Mouse (Mus musculus) heart, postnatal 0 days (tissue): Measurements from ENCODE around the gene Olfr1028. TPM values are rescaled to one million over a fixed set of nuclear protein-coding genes. Genes with fewer than 3 reads are reported as not detected.

Experiments used
- ATAC-seq: fragments of 200-750 bp; cut with Nextera tagmentation; 2 replicates; pipeline ENCODE4 v1.8.0; 2017; ENCODE audit warnings: low read depth, moderate number of reproducible peaks, moderate library complexity; ENCODE audit not compliant: insufficient read depth
- DNase-seq: peaks from one replicate; pipeline ENCODE4 v3.0.0-alpha.2; 2016; ENCODE audit warnings: low spot score
- H3K27ac ChIP-seq: fragments of 300-500 bp; sonication (generic); 2 replicates; pipeline ENCODE4 v1.5.1; 2014; ENCODE audit warnings: low read depth, mild to moderate bottlenecking
- H3K27me3 ChIP-seq: fragments of 300-500 bp; sonication (generic); 2 replicates; pipeline ENCODE4 v1.6.1; 2014; ENCODE audit warnings: low read length, mixed read lengths; ENCODE audit not compliant: control insufficient read depth, insufficient read depth
- H3K36me3 ChIP-seq: fragments of 300-500 bp; sonication (generic); replicated peaks from 2 replicates; pipeline ENCODE4 v1.6.1; 2014; ENCODE audit warnings: low read length, mixed read lengths; ENCODE audit not compliant: control insufficient read depth, insufficient read depth
- H3K4me1 ChIP-seq: fragments of 300-500 bp; sonication (generic); 2 replicates; pipeline ENCODE4 v1.6.1; 2014; ENCODE audit warnings: antibody characterized with exemption; ENCODE audit not compliant: control insufficient read depth, insufficient read depth
- H3K4me2 ChIP-seq: fragments of 300-500 bp; sonication (generic); 2 replicates; pipeline ENCODE4 v1.6.1; 2014; ENCODE audit warnings: low read depth, mild to moderate bottlenecking, low read length, moderate library complexity
- H3K4me3 ChIP-seq: fragments of 300-500 bp; sonication (generic); 2 replicates; pipeline ENCODE4 v1.5.1; 2014; ENCODE audit warnings: low read depth, low read length
- H3K9ac ChIP-seq: fragments of 300-500 bp; sonication (generic); replicated peaks from 2 replicates; pipeline ENCODE4 v1.6.1; 2014; ENCODE audit warnings: low read depth, low read length, mixed read lengths
- H3K9me3 ChIP-seq: fragments of 300-500 bp; sonication (generic); replicated peaks from 2 replicates; pipeline ENCODE4 v1.6.1; 2016; ENCODE audit warnings: low read length; ENCODE audit not compliant: control insufficient read depth
- CTCF ChIP-seq: IDR thresholded peaks from 2 replicates; pipeline ENCODE4 v1.5.1; 2016; ENCODE audit warnings: antibody characterized with exemption, control low read depth, low read depth
- EP300 ChIP-seq: IDR thresholded peaks from 2 replicates; pipeline ENCODE4 v1.6.1; 2016; ENCODE audit warnings: antibody characterized with exemption, low read depth
- WGBS: fragments of 180-500 bp; shearing (Covaris S2); extraction: QIAGEN DNeasy Blood & Tissue Kit; methylation state at CpG from one replicate; pipeline ENCODE4 v1.1.7; 2014; 5-methylcytosine and 5-hydroxymethylcytosine counted together
- polyA plus RNA-seq: library from polyadenylated mRNA; unstranded; fragments of >200 nt; fragmentation: Nextera tagmentation; extraction: Ambion mirVana; gene quantifications from 2 replicates; pipeline ENCODE4 v1.2.1, GENCODE M21; 2015
- total RNA-seq: library from RNA; depleted of rRNA; stranded (reverse); fragments of >200 nt; gene quantifications from 2 replicates; pipeline ENCODE4 v1.2.3, GENCODE M21; 2014; ENCODE audit warnings: low replicate concordance; rRNA removed

The Olfr1028 gene
- total and polyA plus RNA-seq, 2 experiments from 2014 or later: not detected

GRCm38 (mm10) chr2:85978976-85979375 lies 28.7 kb downstream of the Olfr1028 start, which contains the start of gene Olfr1030:
TSS of gene Olfr1030 (plus strand) at chr2:85979276.
- no peak within 1 kb of the TSS for H3K27ac ChIP-seq
- 38% methylated on average over 1 of the region's 1 CpGs for WGBS
- no peak for TF ChIP-seq EP300
- no peak for TF ChIP-seq CTCF
- no peak for DNase-seq
- ATAC-seq: no peak
- no peak within 1 kb of the TSS for H3K4me3 ChIP-seq
- no peaks in the 10 kb centered on the region for H3K9me3 ChIP-seq
- no peak within 1 kb of the TSS for H3K9ac ChIP-seq
- H3K36me3 ChIP-seq: no peaks in the 10 kb centered on the region
- no peaks in the 10 kb centered on the region for H3K4me1 ChIP-seq
- no peak within 1 kb of the TSS for H3K4me2 ChIP-seq
- H3K27me3 ChIP-seq: no peaks in the 10 kb centered on the region

- Histone ChIP-seq H3K27ac (no peak within 1 kb of the TSS), H3K4me2 (no peak within 1 kb of the TSS), H3K4me3 (no peak within 1 kb of the TSS), H3K9ac (no peak within 1 kb of the TSS), H3K9me3 (no peaks in the 10 kb centered on the region), H3K36me3 (no peaks in the 10 kb centered on the region), H3K4me1 (no peaks in the 10 kb centered on the region), H3K27me3 (no peaks in the 10 kb centered on the region)
- ATAC-seq (no peak), DNase-seq (no peak)
- WGBS: 49% methylated on average over 3 of the region's 3 CpGs
- TF ChIP-seq EP300: no peak
- TF ChIP-seq CTCF: no peak
These were observed 39.8 kb downstream of the Olfr1028 start, which contains the start of gene Olfr1031 for GRCm38 (mm10) chr2:85990004-85990403. TSS of gene Olfr1031 (plus strand) at chr2:85990304.

Other genes with a start within 250 kb of the Olfr1028 start
- not detected in 2 replicates for gene Olfr1009, start 235.0 kb upstream of the Olfr1028 start, total RNA-seq
- gene Olfr1009, start 235.0 kb upstream of the Olfr1028 start, polyA plus RNA-seq: not detected in 2 replicates
- not detected in 2 replicates for gene Olfr1012, start 187.7 kb upstream of the Olfr1028 start, total RNA-seq
- not detected in 2 replicates for gene Olfr1012, start 187.7 kb upstream of the Olfr1028 start, polyA plus RNA-seq
- gene Olfr1013, start 183.3 kb upstream of the Olfr1028 start, total RNA-seq: not detected in 2 replicates
- gene Olfr1013, start 183.3 kb upstream of the Olfr1028 start, polyA plus RNA-seq: not detected in 2 replicates
- gene Olfr1014, start 177.7 kb upstream of the Olfr1028 start, total RNA-seq: not detected in 2 replicates
- gene Olfr1014, start 177.7 kb upstream of the Olfr1028 start, polyA plus RNA-seq: not detected in 2 replicates
- not detected in 2 replicates for gene Olfr1015, start 168.4 kb upstream of the Olfr1028 start, total RNA-seq
- not detected in 2 replicates for gene Olfr1015, start 168.4 kb upstream of the Olfr1028 start, polyA plus RNA-seq
- gene Olfr1016, start 147.9 kb upstream of the Olfr1028 start, total RNA-seq: not detected in 2 replicates
- not detected in 2 replicates for gene Olfr1016, start 147.9 kb upstream of the Olfr1028 start, polyA plus RNA-seq
- gene Olfr1018, start 132.0 kb upstream of the Olfr1028 start, total RNA-seq: not detected in 2 replicates
- not detected in 2 replicates for gene Olfr1018, start 132.0 kb upstream of the Olfr1028 start, polyA plus RNA-seq
- not detected in 2 replicates for gene Olfr1019, start 105.0 kb upstream of the Olfr1028 start, total RNA-seq
- gene Olfr1019, start 105.0 kb upstream of the Olfr1028 start, polyA plus RNA-seq: not detected in 2 replicates
- gene Olfr1020, start 103.4 kb upstream of the Olfr1028 start, total RNA-seq: not detected in 2 replicates
- gene Olfr1020, start 103.4 kb upstream of the Olfr1028 start, polyA plus RNA-seq: not detected in 2 replicates
- gene Olfr1022, start 81.8 kb upstream of the Olfr1028 start, total RNA-seq: not detected in 2 replicates
- gene Olfr1022, start 81.8 kb upstream of the Olfr1028 start, polyA plus RNA-seq: not detected in 2 replicates
- not detected in 2 replicates for gene Olfr1023, start 64.8 kb upstream of the Olfr1028 start, total RNA-seq
- not detected in 2 replicates for gene Olfr1023, start 64.8 kb upstream of the Olfr1028 start, polyA plus RNA-seq
- gene Olfr1024, start 45.4 kb upstream of the Olfr1028 start, total RNA-seq: not detected in 2 replicates
- not detected in 2 replicates for gene Olfr1024, start 45.4 kb upstream of the Olfr1028 start, polyA plus RNA-seq
- gene Olfr1025-ps1, start 35.2 kb upstream of the Olfr1028 start, total RNA-seq: not detected in 2 replicates
- gene Olfr1025-ps1, start 35.2 kb upstream of the Olfr1028 start, polyA plus RNA-seq: not detected in 2 replicates
- gene Olfr1026, start 28.9 kb upstream of the Olfr1028 start, total RNA-seq: not detected in 2 replicates
- not detected in 2 replicates for gene Olfr1026, start 28.9 kb upstream of the Olfr1028 start, polyA plus RNA-seq
- not detected in 2 replicates for gene Olfr1029, start 23.5 kb downstream of the Olfr1028 start, total RNA-seq
- not detected in 2 replicates for gene Olfr1029, start 23.5 kb downstream of the Olfr1028 start, polyA plus RNA-seq
- gene Olfr1030, start 28.8 kb downstream of the Olfr1028 start, total RNA-seq: not detected in 2 replicates
- gene Olfr1030, start 28.8 kb downstream of the Olfr1028 start, polyA plus RNA-seq: not detected in 2 replicates
- not detected in 2 replicates for gene Olfr1031, start 39.9 kb downstream of the Olfr1028 start, total RNA-seq
- gene Olfr1031, start 39.9 kb downstream of the Olfr1028 start, polyA plus RNA-seq: not detected in 2 replicates
- not detected in 2 replicates for gene Olfr1032, start 55.1 kb downstream of the Olfr1028 start, total RNA-seq
- gene Olfr1032, start 55.1 kb downstream of the Olfr1028 start, polyA plus RNA-seq: not detected in 2 replicates
- gene Olfr1033, start 70.2 kb downstream of the Olfr1028 start, total RNA-seq: 0.31 and 4.0 TPM in 2 replicates
- gene Olfr1033, start 70.2 kb downstream of the Olfr1028 start, polyA plus RNA-seq: 4.0 and 5.4 TPM in 2 replicates
- 0.35 TPM in 1 of 2 replicates, not detected in the other for gene Olfr1034, start 95.4 kb downstream of the Olfr1028 start, total RNA-seq
- gene Olfr1034, start 95.4 kb downstream of the Olfr1028 start, polyA plus RNA-seq: 0.04 and 0.05 TPM in 2 replicates
- not detected in 2 replicates for gene Olfr1036, start 123.6 kb downstream of the Olfr1028 start, total RNA-seq
- gene Olfr1036, start 123.6 kb downstream of the Olfr1028 start, polyA plus RNA-seq: not detected in 2 replicates
- not detected in 2 replicates for gene Olfr1037, start 136.9 kb downstream of the Olfr1028 start, total RNA-seq
- not detected in 2 replicates for gene Olfr1037, start 136.9 kb downstream of the Olfr1028 start, polyA plus RNA-seq
- not detected in 2 replicates for gene Olfr1039, start 185.5 kb downstream of the Olfr1028 start, total RNA-seq
- not detected in 2 replicates for gene Olfr1039, start 185.5 kb downstream of the Olfr1028 start, polyA plus RNA-seq
- gene Olfr1040, start 196.3 kb downstream of the Olfr1028 start, total RNA-seq: not detected in 2 replicates
- not detected in 2 replicates for gene Olfr1040, start 196.3 kb downstream of the Olfr1028 start, polyA plus RNA-seq
- gene Olfr1042, start 211.4 kb downstream of the Olfr1028 start, total RNA-seq: not detected in 2 replicates
- not detected in 2 replicates for gene Olfr1042, start 211.4 kb downstream of the Olfr1028 start, polyA plus RNA-seq
- not detected in 2 replicates for gene Olfr1043, start 217.1 kb downstream of the Olfr1028 start, total RNA-seq
- not detected in 2 replicates for gene Olfr1043, start 217.1 kb downstream of the Olfr1028 start, polyA plus RNA-seq
- not detected in 2 replicates for gene Olfr1044, start 227.4 kb downstream of the Olfr1028 start, total RNA-seq
- gene Olfr1044, start 227.4 kb downstream of the Olfr1028 start, polyA plus RNA-seq: not detected in 2 replicates
- gene Olfr52, start 235.2 kb downstream of the Olfr1028 start, total RNA-seq: not detected in 2 replicates
- gene Olfr52, start 235.2 kb downstream of the Olfr1028 start, polyA plus RNA-seq: not detected in 2 replicates